Mouse (Mus musculus): ENCODE measurements at regions not wholly inside any gene's neighbourhood (a gene's known extent, or its start where the extent isn't known, plus 50 kb on each side); places are given as distances from the start of the nearest gene placed in this dataset.
A peak's percentile ranks its signal among the peaks of the same experiment; 100 is the strongest.
"Not testable (repeated sequence)": the region's sequence is repeated elsewhere in the genome, so short reads cannot be mapped to it uniquely, and the experiment has no call there.

DNA sequence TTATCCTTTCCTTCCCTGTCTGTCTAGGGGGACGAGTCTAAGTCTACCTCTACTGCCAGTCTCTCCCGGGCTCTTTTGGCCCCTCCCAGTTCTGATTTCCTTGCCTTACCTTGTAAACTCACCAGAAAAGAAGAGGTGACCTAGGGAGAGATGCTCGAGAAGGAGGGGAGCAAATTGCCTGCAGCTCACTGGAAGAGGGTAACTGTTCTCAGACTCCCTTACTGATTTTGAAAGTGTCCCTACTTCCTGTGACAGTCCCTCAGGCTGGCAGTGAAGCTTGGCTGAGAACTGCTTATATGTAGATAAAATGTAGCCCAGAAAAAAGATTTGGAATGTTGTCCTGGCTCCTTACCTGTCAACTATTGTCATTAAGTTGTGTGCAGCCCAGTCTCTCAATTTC, 180.6 kb upstream of the Tab2 start:
- no peak for DNase-seq (ENCODE audit: low read depth, low spot score)

DNA sequence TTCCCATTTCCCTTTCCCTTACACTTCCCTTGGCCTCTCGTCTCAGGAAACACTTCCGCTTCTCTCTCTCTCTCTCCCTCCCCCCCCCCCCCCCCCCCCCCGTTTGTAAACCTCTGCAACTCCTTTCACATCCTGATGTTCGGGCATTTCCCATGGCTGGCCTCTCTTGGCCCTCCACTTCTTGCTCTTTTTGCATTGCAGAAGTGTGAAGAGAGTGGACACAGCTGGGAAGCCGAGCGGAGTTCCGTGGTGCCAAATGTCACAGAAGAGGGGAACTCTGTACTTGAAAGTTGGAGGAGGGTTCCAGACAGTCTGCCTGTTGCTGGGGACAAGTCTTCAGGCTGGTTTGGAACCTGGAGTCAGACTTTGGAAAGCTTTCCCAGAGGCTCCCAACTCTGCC, 179.2 kb upstream of the Tab2 start:
- no peak for DNase-seq (ENCODE audit: low read depth, low spot score)

DNA sequence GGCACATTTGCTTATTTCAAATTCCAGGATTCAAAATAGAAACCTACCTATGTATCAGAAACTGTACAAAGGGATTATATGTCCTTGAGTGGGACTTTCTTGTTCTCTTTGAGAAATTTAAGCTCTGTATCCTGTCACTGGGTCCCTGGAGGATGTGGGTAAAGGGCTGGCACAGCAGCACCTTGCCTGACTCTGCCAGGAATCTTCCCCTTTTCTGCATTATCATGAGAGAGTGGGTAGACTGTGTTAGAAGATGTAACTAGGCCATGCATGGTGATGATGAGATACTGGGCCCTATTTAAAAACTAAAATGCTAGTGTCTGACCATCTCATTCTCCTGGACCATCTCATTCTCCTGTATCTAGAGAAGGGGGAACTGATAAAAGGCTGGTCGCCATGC, 178.4 kb upstream of the Tab2 start:
- DNase-seq (ENCODE audit: low read depth, low spot score): no peak

DNA sequence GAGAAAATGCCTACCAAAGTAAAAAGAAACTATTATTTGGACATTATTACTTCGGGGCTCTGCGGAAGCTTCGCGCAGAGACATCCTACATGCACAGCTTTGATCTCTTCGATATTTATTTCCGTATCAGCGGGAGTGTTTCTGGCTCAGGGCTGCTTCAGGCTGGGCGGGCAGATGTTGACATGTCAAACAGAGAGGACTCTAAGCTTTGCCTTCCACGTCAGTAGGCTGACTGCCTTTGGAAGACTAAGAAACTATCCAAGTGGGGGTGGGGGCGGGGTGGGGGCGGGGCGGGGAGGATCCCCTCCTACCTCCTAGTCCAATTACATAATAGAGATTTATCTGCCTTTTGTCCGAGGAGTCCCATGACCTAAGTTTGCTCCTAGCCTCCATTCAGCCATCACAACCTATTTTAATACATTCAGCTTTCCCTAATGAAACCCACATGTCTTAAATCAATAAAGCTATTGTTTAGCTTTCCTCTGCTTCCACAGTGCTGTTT, 177.5 kb upstream of the Tab2 start:
- no peak for DNase-seq (ENCODE audit: low read depth, low spot score)

DNA sequence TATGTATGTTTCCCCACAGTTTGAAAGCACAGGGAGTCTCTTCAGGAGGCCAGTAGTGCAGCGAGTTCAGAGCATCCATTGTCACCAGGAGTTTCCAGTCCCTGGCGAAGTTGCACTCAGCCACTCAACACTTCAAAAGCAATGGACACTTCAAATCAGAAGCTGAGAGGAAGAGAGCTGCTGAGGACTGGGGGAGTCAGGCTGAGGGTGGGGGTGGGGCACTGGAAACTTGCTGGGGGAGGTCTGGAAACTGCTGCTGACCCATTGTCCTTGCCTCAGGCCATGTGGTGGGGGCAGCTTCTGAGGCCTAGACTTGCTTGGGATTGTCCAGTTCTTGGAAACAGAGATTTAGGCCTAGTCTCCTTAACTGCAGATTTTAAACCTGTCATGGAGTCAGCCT, 176.8 kb upstream of the Tab2 start:
- DNase-seq (ENCODE audit: low read depth, low spot score): no peak

DNA sequence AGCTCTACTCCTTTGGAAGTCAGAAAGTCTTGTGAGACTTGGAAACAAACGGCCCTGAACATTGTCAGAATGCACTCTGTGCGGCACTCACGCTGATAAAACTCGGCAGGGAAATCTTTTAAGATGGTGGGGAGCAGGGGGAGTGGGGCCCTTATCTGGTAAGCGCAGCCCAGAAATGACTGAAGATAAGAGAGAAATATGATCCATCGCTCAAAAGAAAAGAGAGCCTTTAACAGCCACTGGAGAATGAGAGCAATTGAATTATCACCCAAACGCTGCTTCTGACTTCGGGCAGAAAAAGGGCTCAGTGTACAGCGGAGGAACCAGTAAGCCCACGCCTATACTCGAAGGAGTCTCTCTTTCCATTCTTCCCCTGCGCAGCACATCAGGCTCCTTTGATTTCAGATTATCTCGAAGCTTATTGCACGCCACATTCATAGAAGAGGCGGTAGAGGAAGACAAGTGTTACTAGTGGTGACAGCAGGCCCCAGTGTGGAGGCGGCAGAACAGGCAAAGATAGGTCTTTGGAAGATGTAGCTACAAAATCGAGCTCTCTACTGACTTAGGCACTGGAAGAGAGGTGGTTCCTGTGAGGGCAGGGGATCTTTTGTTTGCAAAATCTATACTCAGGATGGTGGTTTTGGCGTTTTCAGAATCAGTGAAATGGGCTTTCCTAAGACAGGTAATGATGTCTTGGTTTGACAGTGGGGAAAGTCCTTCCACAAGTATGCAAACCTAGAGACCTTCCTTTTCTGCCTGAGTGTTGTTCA, 174.6 kb upstream of the Tab2 start:
- DNase-seq (ENCODE audit: low read depth, low spot score): no peak

DNA sequence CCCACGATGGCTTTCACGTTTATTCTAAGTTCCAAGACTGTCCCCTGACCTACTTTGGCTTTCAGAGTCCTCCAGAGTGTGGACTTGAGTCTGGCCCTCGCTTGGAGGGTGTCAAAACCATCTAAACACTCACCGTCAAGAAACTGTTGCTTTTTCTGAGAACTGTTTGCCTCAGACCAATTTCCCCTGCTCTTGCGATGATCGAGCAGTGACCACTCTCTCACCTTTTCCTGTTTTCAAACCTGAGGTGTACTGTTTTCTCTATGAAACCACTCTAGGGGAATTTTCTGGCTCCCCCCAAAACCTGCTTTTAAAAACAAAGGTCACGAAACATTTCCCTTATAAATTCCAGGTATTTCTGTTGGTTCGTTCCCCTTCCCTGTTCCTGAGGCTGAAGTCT, 174.0 kb upstream of the Tab2 start:
- DNase-seq (ENCODE audit: low read depth, low spot score): no peak

DNA sequence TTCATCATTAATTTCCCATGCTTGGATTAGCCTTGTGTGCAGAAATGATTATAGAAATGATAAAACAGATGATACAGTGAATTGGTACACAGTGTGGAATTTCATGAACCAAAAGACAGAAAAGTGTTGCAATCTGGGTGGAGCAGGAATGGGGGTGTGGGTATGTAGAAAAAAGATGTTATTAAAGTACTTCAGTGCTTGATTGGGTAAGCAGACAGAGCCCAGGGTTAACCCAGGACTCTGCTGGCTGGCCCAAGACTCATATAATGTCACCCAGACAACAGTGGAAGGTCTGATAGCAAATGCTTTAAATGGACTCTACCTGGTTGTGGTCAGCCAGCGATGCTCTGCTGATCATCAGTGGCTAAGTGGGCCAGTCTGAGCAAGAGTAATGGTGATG, 168.1 kb upstream of the Tab2 start:
- no peak for DNase-seq (ENCODE audit: low read depth, low spot score)

DNA sequence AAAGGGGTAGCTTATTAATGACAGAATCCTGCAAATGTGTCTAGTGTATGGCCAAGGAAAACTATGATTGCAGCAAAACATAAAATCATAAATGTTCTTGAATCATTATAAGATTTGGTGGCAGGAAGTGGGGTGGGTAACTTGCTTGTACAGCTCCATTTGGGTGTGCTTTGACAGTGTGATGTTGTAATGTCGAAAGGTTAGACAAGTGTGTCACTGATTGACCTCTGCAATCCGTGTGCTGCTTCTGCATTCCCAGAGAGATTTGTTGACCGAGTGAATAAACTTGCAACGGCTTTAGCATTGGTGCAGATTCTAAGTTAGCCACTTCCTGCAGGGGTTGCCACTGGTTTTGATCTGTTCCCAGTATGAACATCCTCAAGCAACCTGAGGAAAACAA, 165.9 kb upstream of the Tab2 start:
- no peak for DNase-seq (ENCODE audit: low read depth, low spot score)

DNA sequence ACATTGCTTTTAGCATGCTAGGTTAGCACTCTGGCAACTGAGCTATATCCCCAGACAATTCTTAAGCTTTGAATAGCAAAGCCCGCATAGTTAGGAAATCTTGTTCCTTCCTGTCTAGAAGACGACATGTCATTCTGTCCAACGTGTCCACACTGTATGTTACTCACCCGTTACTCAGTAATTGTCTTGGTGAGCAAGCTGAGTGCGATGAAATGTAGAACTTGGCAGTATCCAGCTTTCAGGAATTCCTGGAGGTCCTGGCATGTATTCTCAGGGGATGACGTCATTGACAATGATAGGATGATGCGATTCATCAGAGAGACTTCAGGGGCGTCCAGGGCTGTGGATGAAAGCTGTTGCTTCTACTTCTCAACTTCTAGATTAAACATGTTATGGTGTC, 160.8 kb upstream of the Tab2 start:
- peak; percentile 55 for DNase-seq (ENCODE audit: low read depth, low spot score)

DNA sequence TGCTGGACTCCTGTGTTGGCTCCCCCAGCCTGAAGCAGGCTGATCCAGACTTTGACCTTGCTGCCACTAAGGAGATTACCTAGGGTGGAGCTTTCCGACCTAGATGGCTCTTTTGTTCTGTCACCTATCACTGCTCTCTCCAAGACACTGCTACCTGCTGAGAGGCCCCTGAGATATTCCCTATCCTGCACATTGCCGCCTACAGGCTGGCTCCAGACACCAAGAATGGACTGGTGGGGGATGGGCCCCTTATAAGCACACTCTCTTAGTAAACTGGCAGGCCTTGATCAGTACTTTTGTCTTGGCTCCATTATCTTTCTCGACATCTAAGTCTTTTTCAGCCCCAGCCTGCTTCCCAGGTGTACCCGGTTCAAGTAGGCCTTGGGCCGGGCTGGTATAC, 158.9 kb upstream of the Tab2 start:
- DNase-seq (ENCODE audit: low read depth, low spot score): not testable (repeated sequence)

DNA sequence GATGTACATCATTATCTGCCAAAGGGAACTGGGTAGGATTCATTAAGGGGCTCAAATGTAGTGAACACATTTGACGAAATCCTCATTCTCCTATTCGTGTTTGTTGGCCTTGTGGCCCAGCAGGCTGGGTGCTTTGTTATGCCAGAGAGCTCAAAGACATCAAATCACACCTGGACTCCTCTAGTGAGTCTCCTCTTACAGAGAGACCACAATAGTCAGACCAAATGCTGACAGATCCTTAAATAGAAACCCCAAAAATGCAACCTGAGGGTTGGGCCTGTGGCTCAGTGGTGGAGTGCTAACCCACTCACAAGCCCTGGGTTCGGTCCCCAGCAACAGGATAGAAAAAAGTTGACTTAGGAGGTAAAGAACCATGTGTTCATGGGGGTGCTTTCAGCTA, 158.5 kb upstream of the Tab2 start:
- no peak for DNase-seq (ENCODE audit: low read depth, low spot score)

DNA sequence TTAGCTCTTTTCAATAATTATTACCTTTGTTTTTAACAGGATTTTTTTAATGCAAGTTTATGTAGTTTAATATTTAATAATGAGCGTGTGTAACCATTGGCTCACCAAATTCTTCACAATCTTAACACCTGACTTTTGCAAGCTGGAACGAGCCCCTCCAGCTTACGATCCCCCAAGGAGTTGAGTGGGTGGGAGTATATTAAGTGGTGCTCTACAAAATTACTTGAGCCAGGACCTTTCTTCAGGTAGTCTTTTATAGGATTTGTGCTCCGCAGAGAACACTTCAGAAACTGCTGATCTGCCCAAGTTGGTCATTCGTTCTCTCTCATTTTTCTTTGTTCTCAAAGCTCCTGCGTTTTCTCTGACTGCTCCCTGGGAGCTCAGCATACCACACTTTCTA, 144.5 kb upstream of the Tab2 start:
- no peak for DNase-seq (ENCODE audit: low read depth, low spot score)

DNA sequence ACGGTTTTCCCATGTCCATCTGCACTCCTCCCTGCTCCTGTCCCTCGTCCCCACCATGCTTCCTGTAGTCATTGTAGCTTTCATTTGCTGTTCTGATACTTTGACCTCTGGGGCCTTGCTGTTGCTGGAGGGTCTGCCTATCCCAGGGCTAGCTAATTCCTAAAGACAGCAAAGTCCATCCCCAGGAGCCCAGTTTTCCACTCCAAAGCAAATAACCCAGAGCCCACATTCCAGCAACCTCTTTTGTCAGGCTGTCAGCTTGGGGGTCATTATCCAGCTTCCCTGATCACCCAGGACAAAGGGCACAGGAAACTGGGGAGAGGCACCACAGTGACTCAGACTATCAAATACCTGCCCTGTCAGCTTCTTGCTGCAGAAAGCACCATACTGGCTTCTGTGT, 139.9 kb upstream of the Tab2 start:
- no peak for DNase-seq (ENCODE audit: low read depth, low spot score)

DNA sequence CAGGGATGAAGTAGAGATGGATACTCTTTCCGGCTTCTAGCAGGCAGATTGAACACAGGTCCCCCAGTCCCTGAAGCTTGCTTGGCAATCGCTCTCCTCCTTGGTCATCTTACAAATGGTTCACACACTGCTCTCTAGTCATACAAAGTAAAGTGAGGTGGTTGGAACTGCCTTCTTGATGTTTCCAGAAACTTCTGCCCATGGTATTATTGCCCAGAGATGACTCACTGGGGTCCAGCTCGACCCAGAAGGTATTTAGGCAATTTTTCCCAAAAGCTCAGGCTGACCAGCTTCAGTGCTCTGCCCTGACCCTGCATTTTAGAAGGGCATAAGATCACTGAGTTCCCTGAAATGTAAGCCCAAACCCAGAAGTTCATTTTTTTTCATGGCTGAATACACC, 139.2 kb upstream of the Tab2 start:
- DNase-seq (ENCODE audit: low read depth, low spot score): no peak

DNA sequence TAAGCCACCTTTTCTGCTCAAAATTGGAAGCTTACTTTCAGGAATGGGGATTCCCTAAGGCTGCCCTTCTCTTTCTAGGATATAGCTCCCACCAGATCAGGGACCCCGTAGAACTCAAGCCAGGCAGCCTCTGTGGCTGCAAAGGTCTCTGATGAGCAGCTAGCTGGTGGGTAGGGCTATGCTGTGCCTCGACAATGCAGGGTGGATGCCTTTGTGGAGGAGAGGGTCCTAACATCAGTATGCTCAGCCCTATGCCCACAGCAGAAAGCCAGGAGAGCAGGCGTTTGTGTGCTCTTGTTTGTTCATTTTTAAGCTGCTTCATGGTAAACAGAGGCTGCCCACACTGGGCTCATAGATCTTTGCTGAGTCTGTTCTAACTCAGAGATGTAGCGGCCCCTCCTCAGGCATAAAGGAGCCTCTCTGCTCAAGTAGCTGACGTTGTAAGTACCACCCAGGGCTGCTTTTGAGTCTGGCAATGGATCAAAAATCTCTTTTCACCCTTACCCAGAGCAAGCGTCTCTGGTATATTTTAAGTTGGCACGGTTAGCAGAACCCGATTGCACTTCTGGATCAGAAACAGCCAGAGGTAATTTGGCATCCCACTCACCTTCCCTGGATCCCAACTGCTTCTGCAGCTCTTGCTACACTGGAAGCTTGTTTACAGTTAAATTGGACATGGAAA, 136.0 kb upstream of the Tab2 start:
- no peak for DNase-seq (ENCODE audit: low read depth, low spot score)

DNA sequence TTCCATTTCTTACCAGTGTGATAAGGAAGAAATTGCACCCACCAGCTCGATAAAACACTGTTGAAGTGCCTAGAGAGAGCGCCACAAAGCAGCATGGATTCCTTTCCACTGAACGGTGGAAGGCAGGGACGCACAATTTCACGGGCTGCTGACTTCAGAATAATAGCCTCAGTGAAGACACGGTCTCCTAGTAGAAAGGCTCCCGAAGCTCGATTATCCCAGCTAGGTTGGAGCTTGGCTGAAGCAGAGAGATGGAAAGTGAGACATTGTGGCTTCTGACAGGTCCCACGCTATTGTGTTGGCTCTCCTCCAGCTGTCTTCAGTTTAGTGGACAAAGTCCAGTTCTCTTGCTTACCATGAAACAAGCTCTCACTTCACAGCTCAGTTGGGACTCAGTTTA, 133.3 kb upstream of the Tab2 start:
- DNase-seq (ENCODE audit: low read depth, low spot score): no peak

DNA sequence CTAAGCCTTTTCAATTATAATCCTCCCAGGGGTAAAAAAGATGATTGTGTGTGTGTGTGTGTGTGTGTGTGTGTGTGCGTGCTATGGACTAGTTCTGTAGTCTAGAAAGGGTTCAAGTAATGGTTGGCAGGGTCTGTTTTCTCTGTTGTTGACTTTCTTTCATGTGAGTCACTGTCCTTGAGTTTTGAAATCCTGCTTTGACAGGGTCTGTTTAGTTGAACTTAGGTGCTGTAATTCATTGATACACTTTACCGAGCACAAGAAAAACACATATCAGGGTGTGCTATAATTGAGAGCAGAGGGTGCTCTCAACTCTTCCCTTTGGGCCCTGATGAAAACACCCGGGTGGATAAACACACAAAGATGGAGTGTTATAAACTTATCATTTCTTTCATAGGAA, 132.7 kb upstream of the Tab2 start:
- DNase-seq (ENCODE audit: low read depth, low spot score): no peak

DNA sequence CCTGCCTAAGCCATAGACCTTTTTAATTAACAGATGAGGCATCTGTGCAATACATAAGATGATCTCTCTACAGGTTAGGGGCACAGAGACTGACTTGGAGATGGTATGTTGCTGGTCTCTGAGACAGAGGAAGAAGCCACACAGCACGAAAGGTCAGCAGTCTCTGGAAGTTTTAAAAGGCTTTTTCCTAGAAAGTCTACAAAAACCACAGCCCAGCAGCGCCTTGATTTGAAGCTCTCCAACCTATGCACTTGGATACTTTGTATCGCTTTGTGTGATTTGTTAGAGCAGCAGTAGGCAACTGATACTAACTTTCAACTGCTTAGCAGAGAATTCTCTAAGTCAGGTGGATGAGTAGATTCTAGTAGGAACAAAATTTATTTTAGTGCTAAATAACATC, 132.3 kb upstream of the Tab2 start:
- no peak for DNase-seq (ENCODE audit: low read depth, low spot score)

DNA sequence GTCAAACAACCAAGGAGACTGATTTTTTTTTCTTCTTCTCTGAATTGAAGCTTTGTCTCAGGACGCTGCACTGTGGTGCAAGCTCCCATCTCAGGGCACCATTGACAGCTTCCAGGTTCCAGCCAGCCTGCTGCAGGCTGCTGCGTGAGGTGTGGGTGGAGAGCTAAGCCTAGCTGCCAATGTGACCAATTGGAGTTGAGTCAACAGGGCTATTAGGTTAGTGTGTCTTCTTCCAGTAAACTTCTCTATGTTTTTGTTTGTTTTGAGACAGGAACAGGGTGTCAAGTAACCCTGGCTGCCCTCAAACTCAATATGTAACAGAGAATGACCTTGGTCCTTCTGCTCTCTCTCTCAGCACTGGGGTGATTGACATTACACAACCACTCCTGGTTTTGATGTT, 131.1 kb upstream of the Tab2 start:
- DNase-seq (ENCODE audit: low read depth, low spot score): no peak

DNA sequence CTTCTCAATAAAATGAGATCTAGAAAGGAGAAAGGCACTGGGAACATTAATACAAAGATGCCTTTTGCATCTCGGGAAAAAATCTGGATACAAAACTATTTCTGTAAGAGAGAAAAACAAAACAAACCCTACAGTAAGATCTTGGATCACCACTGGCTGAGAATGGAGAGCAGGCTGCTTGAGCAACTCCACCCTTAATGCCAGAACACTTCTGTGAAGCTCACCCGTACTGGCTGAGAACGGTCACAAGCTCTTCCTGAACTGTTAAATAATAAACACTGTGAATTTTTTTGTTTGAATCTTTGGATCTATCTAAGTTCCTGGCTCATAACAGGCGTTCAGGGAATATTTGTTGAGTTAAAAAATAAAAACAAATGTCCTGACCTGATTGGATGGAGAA, 130.4 kb upstream of the Tab2 start:
- DNase-seq (ENCODE audit: low read depth, low spot score): no peak

DNA sequence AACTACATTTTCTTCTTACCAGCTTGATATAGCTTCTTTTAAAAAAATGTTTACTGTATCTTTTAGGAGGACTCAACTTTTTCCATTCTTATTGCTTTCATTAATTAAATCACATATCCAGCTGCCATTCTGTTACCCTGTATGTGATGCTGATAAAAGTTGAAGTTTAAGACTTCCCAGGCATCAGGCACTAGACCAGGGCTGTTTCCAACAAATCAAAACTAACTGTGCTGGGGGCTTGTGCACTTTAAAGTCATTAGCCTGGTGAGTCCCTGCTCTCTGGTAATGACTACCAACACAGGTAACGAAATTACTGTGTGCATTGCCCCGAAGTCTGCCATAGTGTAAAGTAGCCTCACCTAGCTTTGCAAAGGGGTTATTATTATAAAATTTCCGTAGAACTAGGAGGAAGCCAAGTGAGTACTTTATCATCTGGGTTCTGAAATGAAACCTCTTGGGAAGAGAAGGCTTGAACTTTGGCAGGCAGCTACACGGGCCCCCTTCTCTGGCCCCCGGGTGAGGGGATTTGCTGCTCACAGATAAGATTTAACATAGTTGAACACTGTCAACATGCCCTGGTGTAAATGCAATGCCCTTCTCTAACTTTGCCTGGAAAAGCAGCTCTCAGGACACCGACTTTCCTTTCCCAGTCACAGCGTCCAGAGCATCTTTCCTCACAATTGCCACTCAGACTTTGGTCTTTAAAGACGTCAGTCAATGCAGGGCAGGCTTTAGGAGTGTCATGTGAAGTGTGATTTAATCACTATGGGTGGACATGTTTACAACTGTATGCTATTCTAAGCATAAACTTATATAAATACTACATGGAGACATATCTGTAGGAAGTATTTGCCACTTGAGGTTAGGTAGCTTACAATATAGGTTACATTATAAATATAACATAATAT, 122.1 kb upstream of the Tab2 start:
- no peak for DNase-seq (ENCODE audit: low read depth, low spot score)
